ENCODE assay signal across 13 mouse cellular contexts in the genomic region with DNA sequence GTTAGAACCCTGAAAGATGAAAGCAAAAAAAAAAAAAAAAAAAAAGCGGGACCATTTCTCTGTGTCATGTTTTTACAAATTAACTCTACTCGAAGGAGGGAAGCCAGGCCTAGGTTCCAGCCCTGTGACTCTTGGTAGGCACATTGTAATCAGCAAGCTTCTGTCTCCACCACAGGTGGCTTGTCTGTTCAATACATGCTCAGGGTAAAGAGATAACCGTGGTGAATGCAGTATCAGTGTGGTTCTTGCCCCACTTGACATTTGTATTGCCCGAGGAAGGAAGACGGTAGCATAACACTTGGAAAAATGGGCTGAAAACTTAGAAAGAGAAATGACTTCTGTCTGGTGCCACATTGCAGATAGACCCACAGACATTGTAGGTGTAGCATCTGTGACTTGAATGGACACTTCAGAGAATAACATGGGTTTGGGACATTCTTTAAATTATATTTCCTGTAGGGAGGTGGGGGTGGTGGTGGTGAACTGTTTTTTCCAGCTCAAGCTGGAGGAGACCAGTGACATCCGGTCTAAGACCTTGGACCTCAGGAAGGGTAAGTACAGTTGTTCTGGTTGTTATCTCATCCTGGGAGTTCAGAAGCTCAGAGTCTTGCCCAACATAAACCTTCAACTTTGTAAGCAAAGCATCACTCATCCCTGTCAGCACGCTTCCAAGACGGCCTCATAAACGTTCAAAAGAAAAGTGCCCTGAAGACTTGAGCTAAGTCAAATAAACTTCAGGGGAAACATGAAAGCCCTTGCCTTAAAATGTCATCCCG. TPM values are rescaled to one million over a fixed set of nuclear protein-coding genes. Genes with fewer than 3 reads are reported as not detected.
A peak's percentile ranks its signal among the peaks of the same experiment; 100 is the strongest.
DNase-seq lines count a peak whose midpoint lies in the region; ATAC-seq and TF ChIP-seq lines count a peak whose summit lies in the region.
"Had no signal": no experiment of that assay in that cellular context is flagged by ENCODE, and none has a peak within 500 bp of the region (broad histone marks: within the 10 kb centered on the region; RNA-seq: fewer than 3 reads in every experiment).

No protein-coding gene starts in this region.

- no peaks in the 10 kb centered on the region for H3K36me3 ChIP-seq in forebrain, embryonic 11.5 days (ENCODE audit: control insufficient read depth, insufficient read depth, low read length)
- H3K36me3 ChIP-seq in forebrain, embryonic 14.5 days (ENCODE audit: control insufficient read depth, insufficient read depth, low read length) = no peaks in the 10 kb centered on the region
- no peaks in the 10 kb centered on the region for H3K36me3 ChIP-seq in intestine, embryonic 14.5 days (ENCODE audit: control insufficient read depth, insufficient read depth, low read length)
- no peaks in the 10 kb centered on the region for H3K36me3 ChIP-seq in midbrain, embryonic 13.5 days
- H3K36me3 ChIP-seq: stomach, embryonic 15.5 days had no signal

- no peak overlapping the region for H3K9ac ChIP-seq in forebrain, embryonic 11.5 days (ENCODE audit: low read length)
- no peak overlapping the region for H3K9ac ChIP-seq in forebrain, embryonic 14.5 days (ENCODE audit: low read length)
- no peak overlapping the region for H3K9ac ChIP-seq in intestine, embryonic 14.5 days (ENCODE audit: low read length)
- H3K9ac ChIP-seq in midbrain, embryonic 13.5 days (replicated peaks) = no peak overlapping the region
- H3K9ac ChIP-seq: stomach, embryonic 15.5 days had no signal

- TF ChIP-seq CTCF in brain, embryonic 14.5 days (IDR thresholded peaks at IDR 0.05; ENCODE audit: borderline replicate concordance, extremely low read depth, insufficient read depth, insufficient read length) = no peak

- no peaks in the 10 kb centered on the region for H3K27me3 ChIP-seq in forebrain, embryonic 11.5 days (ENCODE audit: control insufficient read depth, insufficient read depth, low read length)
- no peaks in the 10 kb centered on the region for H3K27me3 ChIP-seq in forebrain, embryonic 14.5 days (replicated peaks; ENCODE audit: control insufficient read depth, insufficient read depth, low read length)
- no peaks in the 10 kb centered on the region for H3K27me3 ChIP-seq in intestine, embryonic 14.5 days (replicated peaks; ENCODE audit: control insufficient read depth, insufficient read depth, low read length)
- no peaks in the 10 kb centered on the region for H3K27me3 ChIP-seq in midbrain, embryonic 13.5 days
- H3K27me3 ChIP-seq: stomach, embryonic 15.5 days had no signal

- H3K9me3 ChIP-seq in forebrain, embryonic 11.5 days (ENCODE audit: control insufficient read depth, low read length) = no peaks in the 10 kb centered on the region
- H3K9me3 ChIP-seq in forebrain, embryonic 14.5 days (replicated peaks; ENCODE audit: control insufficient read depth, low read length) = no peaks in the 10 kb centered on the region
- no peaks in the 10 kb centered on the region for H3K9me3 ChIP-seq in intestine, embryonic 14.5 days (ENCODE audit: control insufficient read depth, low read length)
- no peaks in the 10 kb centered on the region for H3K9me3 ChIP-seq in midbrain, embryonic 13.5 days
- H3K9me3 ChIP-seq: megakaryocyte, embryonic 14.5 days; stomach, embryonic 15.5 days had no signal

- H3K4me3 ChIP-seq in forebrain, embryonic 11.5 days (ENCODE audit: low read depth, low read length) = no peak overlapping the region
- H3K4me3 ChIP-seq in forebrain, embryonic 14.5 days (ENCODE audit: low read depth, low read length) = no peak overlapping the region
- no peak overlapping the region for H3K4me3 ChIP-seq in intestine, embryonic 14.5 days (ENCODE audit: low read depth, low read length)
- H3K4me3 ChIP-seq in midbrain, embryonic 13.5 days (replicated peaks) = peak overlapping the region; percentile 50

- no peak overlapping the region for H3K27ac ChIP-seq in forebrain, embryonic 11.5 days (ENCODE audit: low read depth, low read length)
- no peak overlapping the region for H3K27ac ChIP-seq in forebrain, embryonic 14.5 days (ENCODE audit: low read depth, low read length)
- H3K27ac ChIP-seq in intestine, embryonic 14.5 days (ENCODE audit: low read depth) = 0 out of 2 replicates have a peak overlapping the region, but pooled peaks have one; percentile 47
- no peak overlapping the region for H3K27ac ChIP-seq in midbrain, embryonic 13.5 days
- H3K27ac ChIP-seq: stomach, embryonic 15.5 days had no signal

- no peak for DNase-seq in forebrain, embryonic 11.5 days (ENCODE audit: low spot score)
- no peak for DNase-seq in forebrain, embryonic 14.5 days (ENCODE audit: low spot score)
- peak; percentile 1 for DNase-seq in brain, embryonic 14.5 days (ENCODE audit: low read depth)
- no peak for DNase-seq in intestine, embryonic 14.5 days (ENCODE audit: low spot score)
- DNase-seq in cerebellum, adult 9-10 months = no peak
- no peak for DNase-seq in heart, adult 18-20 months
- DNase-seq in heart, adult 9 months (ENCODE audit: low spot score in 2 of 2) = no peak
- DNase-seq: cerebellum, adult 2 months; retina, postnatal 1 day had no signal

- no peaks in the 10 kb centered on the region for H3K4me1 ChIP-seq in forebrain, embryonic 11.5 days (replicated peaks; ENCODE audit: control insufficient read depth, insufficient read depth, low read length)
- no peaks in the 10 kb centered on the region for H3K4me1 ChIP-seq in forebrain, embryonic 14.5 days (ENCODE audit: control insufficient read depth, insufficient read depth, low read length)
- H3K4me1 ChIP-seq in intestine, embryonic 14.5 days (replicated peaks; ENCODE audit: control insufficient read depth, insufficient read depth, low read length) = peaks cover 5% of the 10 kb centered on the region; the same call in 1 of the 2 replicates
- peaks cover 20% of the 10 kb centered on the region; the same call in 1 of the 2 replicates for H3K4me1 ChIP-seq in midbrain, embryonic 13.5 days (replicated peaks)
- H3K4me1 ChIP-seq: stomach, embryonic 15.5 days had no signal

- peak overlapping the region; percentile 45; the same call in 1 of the 2 replicates for H3K4me2 ChIP-seq in forebrain, embryonic 11.5 days (ENCODE audit: low read depth, low read length, severe bottlenecking)
- no peak overlapping the region for H3K4me2 ChIP-seq in forebrain, embryonic 14.5 days (ENCODE audit: low read length)
- peak overlapping the region; percentile 47 for H3K4me2 ChIP-seq in intestine, embryonic 14.5 days (ENCODE audit: low read length)
- peak overlapping the region; percentile 52 for H3K4me2 ChIP-seq in midbrain, embryonic 13.5 days (replicated peaks)

- ATAC-seq in forebrain, embryonic 11.5 days (replicated peaks; ENCODE audit: low FRiP score) = no peak
- no peak for ATAC-seq in forebrain, embryonic 14.5 days
- no peak for ATAC-seq in intestine, embryonic 14.5 days (replicated peaks; ENCODE audit: low FRiP score, low TSS enrichment, low read depth)
- ATAC-seq in midbrain, embryonic 13.5 days = no peak

- no peak for TF ChIP-seq POLR2A in brain, embryonic 14.5 days (IDR thresholded peaks at IDR 0.05; ENCODE audit: borderline replicate concordance, extremely low read depth, insufficient read depth, insufficient read length, poor library complexity, severe bottlenecking)

- 47% methylated on average over 10 of the region's 10 CpGs for WGBS in forebrain, embryonic 11.5 days
- WGBS in forebrain, embryonic 14.5 days = 56% methylated on average over 10 of the region's 10 CpGs
- WGBS in intestine, embryonic 14.5 days = 31% methylated on average over 9 of the region's 10 CpGs
- WGBS in midbrain, embryonic 13.5 days = 35% methylated on average over 10 of the region's 10 CpGs

RNA-seq across cellular contexts. Expression of a gene that starts 1.1 kb away (rescaled TPM):
- 3.8 and 4.7 TPM in 2 replicates for polyA plus RNA-seq in forebrain, embryonic 11.5 days (2014; fragmentation: Nextera tagmentation; extraction: Ambion mirVana)
- 3.7 and 4.0 TPM in 2 replicates for polyA plus RNA-seq in forebrain, embryonic 14.5 days (2014; fragmentation: Nextera tagmentation; extraction: Ambion mirVana)
- polyA plus RNA-seq in brain, embryonic 14.5 days (2012; rRNA removed) = 1.9 and 3.1 TPM in 2 replicates
- polyA plus RNA-seq in intestine, embryonic 14.5 days (2014; fragmentation: Nextera tagmentation; extraction: Ambion mirVana) = 3.3 and 4.2 TPM in 2 replicates
- polyA plus RNA-seq in midbrain, embryonic 13.5 days (2015; fragmentation: Nextera tagmentation; extraction: Ambion mirVana) = 4.9 TPM in 2 replicates
- total RNA-seq in heart, adult 18-20 months (2021) = under 1 TPM; 0.27 to 0.36 TPM
- polyA plus RNA-seq: large intestine, adult 2 months had no signal
